7 mouse cellular contexts compared by ENCODE assay signal in genomic region chr15:83724160-83724885, GRCm38 (mm10). TPM values are rescaled to one million over a fixed set of nuclear protein-coding genes. Genes with fewer than 3 reads are reported as not detected.
DNase-seq lines count a peak whose midpoint lies in the region; ATAC-seq lines count a peak whose summit lies in the region.

No protein-coding gene starts in this region.

- peak overlapping the region; percentile 50 for H3K9ac ChIP-seq in embryonic facial prominence, embryonic 15.5 days
- H3K9ac ChIP-seq in hindbrain, embryonic 11.5 days (ENCODE audit: low read depth, low read length) = peak overlapping the region; percentile 81
- H3K9ac ChIP-seq in liver, embryonic 15.5 days = no peak overlapping the region
- peak overlapping the region; percentile 46; the same call in 1 of the 2 replicates for H3K9ac ChIP-seq in stomach, embryonic 15.5 days

- peaks cover 25% of the 10 kb centered on the region for H3K4me1 ChIP-seq in embryonic facial prominence, embryonic 15.5 days
- peaks cover 11% of the 10 kb centered on the region for H3K4me1 ChIP-seq in hindbrain, embryonic 11.5 days (replicated peaks; ENCODE audit: control insufficient read depth, insufficient read depth, low read length)
- H3K4me1 ChIP-seq in liver, embryonic 15.5 days (replicated peaks) = peaks cover 13% of the 10 kb centered on the region
- peaks cover 11% of the 10 kb centered on the region; the same call in 1 of the 2 replicates for H3K4me1 ChIP-seq in stomach, embryonic 15.5 days

- H3K36me3 ChIP-seq in embryonic facial prominence, embryonic 15.5 days = no peaks in the 10 kb centered on the region
- H3K36me3 ChIP-seq in hindbrain, embryonic 11.5 days (ENCODE audit: control insufficient read depth, insufficient read depth, low read length) = no peaks in the 10 kb centered on the region
- no peaks in the 10 kb centered on the region for H3K36me3 ChIP-seq in liver, embryonic 15.5 days (replicated peaks)
- H3K36me3 ChIP-seq in stomach, embryonic 15.5 days = no peaks in the 10 kb centered on the region

- ATAC-seq in embryonic facial prominence, embryonic 15.5 days (ENCODE audit: insufficient number of reproducible peaks, low FRiP score, low TSS enrichment, low read depth) = peak; percentile 22; the same call in 1 of the 2 replicates
- ATAC-seq in hindbrain, embryonic 11.5 days (ENCODE audit: low FRiP score) = peak; percentile 27
- 0 out of 2 replicates have a peak, but pooled peaks have one; percentile 5 for ATAC-seq in liver, embryonic 15.5 days (ENCODE audit: insufficient read depth)
- peak; percentile 23; the same call in 1 of the 2 replicates for ATAC-seq in stomach, embryonic 15.5 days (ENCODE audit: insufficient read depth, low FRiP score, low read depth)

- H3K27me3 ChIP-seq in embryonic facial prominence, embryonic 15.5 days = peaks cover 73% of the 10 kb centered on the region
- no peaks in the 10 kb centered on the region for H3K27me3 ChIP-seq in hindbrain, embryonic 11.5 days (ENCODE audit: control insufficient read depth, insufficient read depth, low read length)
- H3K27me3 ChIP-seq in liver, embryonic 15.5 days = peaks cover 62% of the 10 kb centered on the region
- peaks cover 53% of the 10 kb centered on the region for H3K27me3 ChIP-seq in stomach, embryonic 15.5 days (replicated peaks)

- DNase-seq in right cerebral cortex, postnatal 4 days = peak; percentile 35
- DNase-seq in right cerebral cortex, postnatal 10 days (ENCODE audit: low spot score in 2 of 2) = no peak
- DNase-seq in hindbrain, embryonic 11.5 days (ENCODE audit: low spot score) = peak; percentile 38
- DNase-seq in T-cell, adult 2 months (ENCODE audit: low spot score) = no peak

- peak overlapping the region; percentile 99 for H3K4me2 ChIP-seq in embryonic facial prominence, embryonic 15.5 days (replicated peaks)
- peak overlapping the region; percentile 86 for H3K4me2 ChIP-seq in hindbrain, embryonic 11.5 days (replicated peaks; ENCODE audit: low read depth, low read length)
- H3K4me2 ChIP-seq in liver, embryonic 15.5 days = peak overlapping the region; percentile 68
- peak overlapping the region; percentile 98 for H3K4me2 ChIP-seq in stomach, embryonic 15.5 days

- peak overlapping the region; percentile 63 for H3K4me3 ChIP-seq in embryonic facial prominence, embryonic 15.5 days (replicated peaks)
- peak overlapping the region; percentile 80 for H3K4me3 ChIP-seq in hindbrain, embryonic 11.5 days (ENCODE audit: low read depth, low read length)
- H3K4me3 ChIP-seq in liver, embryonic 15.5 days (replicated peaks) = peak overlapping the region; percentile 47
- peak overlapping the region; percentile 67 for H3K4me3 ChIP-seq in stomach, embryonic 15.5 days (replicated peaks)

- whole genome bisulfite sequencing in embryonic facial prominence, embryonic 15.5 days = 1% methylated on average over 51 of the region's 61 CpGs
- under 1% methylated on average over 58 of the region's 61 CpGs for WGBS in hindbrain, embryonic 11.5 days
- WGBS in liver, embryonic 15.5 days (ENCODE audit: insufficient replicate concordance) = 2% methylated on average over 61 of the region's 61 CpGs
- 1% methylated on average over 61 of the region's 61 CpGs for WGBS in stomach, embryonic 15.5 days

- no peak overlapping the region for H3K27ac ChIP-seq in embryonic facial prominence, embryonic 15.5 days (replicated peaks)
- peak overlapping the region; percentile 79 for H3K27ac ChIP-seq in hindbrain, embryonic 11.5 days (ENCODE audit: low read depth, low read length)
- H3K27ac ChIP-seq in liver, embryonic 15.5 days (replicated peaks) = no peak overlapping the region
- no peak overlapping the region for H3K27ac ChIP-seq in stomach, embryonic 15.5 days

- no peaks in the 10 kb centered on the region for H3K9me3 ChIP-seq in embryonic facial prominence, embryonic 15.5 days (replicated peaks)
- H3K9me3 ChIP-seq in hindbrain, embryonic 11.5 days (ENCODE audit: control insufficient read depth, low read length) = no peaks in the 10 kb centered on the region
- H3K9me3 ChIP-seq in liver, embryonic 15.5 days (replicated peaks) = no peaks in the 10 kb centered on the region
- no peaks in the 10 kb centered on the region for H3K9me3 ChIP-seq in stomach, embryonic 15.5 days

RNA-seq across cellular contexts. Expression of gene Scube1, which starts 0.5 kb away (rescaled TPM):
- 11.1 and 14.5 TPM in 2 replicates for polyA plus RNA-seq in embryonic facial prominence, embryonic 15.5 days (2015; fragmentation: Nextera tagmentation; extraction: Ambion mirVana)
- polyA plus RNA-seq in hindbrain, embryonic 11.5 days (2014; fragmentation: Nextera tagmentation; extraction: Ambion mirVana) = 30.7 and 32.8 TPM in 2 replicates
- polyA plus RNA-seq in liver, embryonic 15.5 days (2015; fragmentation: Nextera tagmentation; extraction: Ambion mirVana) = 0.16 and 0.24 TPM in 2 replicates
- 10.3 and 10.9 TPM in 2 replicates for polyA plus RNA-seq in stomach, embryonic 15.5 days (2015; fragmentation: Nextera tagmentation; extraction: Ambion mirVana)

RNA-seq across cellular contexts. Expression of gene Mpped1, which starts 54.9 kb away (rescaled TPM):
- 7.7 and 9.1 TPM in 2 replicates for polyA plus RNA-seq in embryonic facial prominence, embryonic 15.5 days (2015; fragmentation: Nextera tagmentation; extraction: Ambion mirVana)
- 4.2 and 4.8 TPM in 2 replicates for polyA plus RNA-seq in hindbrain, embryonic 11.5 days (2014; fragmentation: Nextera tagmentation; extraction: Ambion mirVana)
- polyA plus RNA-seq in liver, embryonic 15.5 days (2015; fragmentation: Nextera tagmentation; extraction: Ambion mirVana) = 0.13 and 0.17 TPM in 2 replicates
- 0.88 and 1.1 TPM in 2 replicates for polyA plus RNA-seq in stomach, embryonic 15.5 days (2015; fragmentation: Nextera tagmentation; extraction: Ambion mirVana)

Comparison
In these comparisons a context has a peak if more than half of its experiments do, and no peak if none do; other contexts are left out.
1. DNase-seq: peak in right cerebral cortex, postnatal 4 days (single experiment) and hindbrain, embryonic 11.5 days (single experiment); none in right cerebral cortex, postnatal 10 days (0 of 2) and T-cell, adult 2 months (single experiment).
2. Peak in every context shown above with its lines, with median percentiles within 50 percentile points of each other: ATAC-seq, H3K4me2 ChIP-seq and H3K4me3 ChIP-seq.